Mouse (Mus musculus): ENCODE results near the gene Gnb1l. TPM values are rescaled to one million over a fixed set of nuclear protein-coding genes. Genes with fewer than 3 reads are reported as not detected.

Gnb1l gene
- total and polyA plus RNA-seq, 2 experiments from 2014 or later = 2.2 to 8.5 TPM

DNA sequence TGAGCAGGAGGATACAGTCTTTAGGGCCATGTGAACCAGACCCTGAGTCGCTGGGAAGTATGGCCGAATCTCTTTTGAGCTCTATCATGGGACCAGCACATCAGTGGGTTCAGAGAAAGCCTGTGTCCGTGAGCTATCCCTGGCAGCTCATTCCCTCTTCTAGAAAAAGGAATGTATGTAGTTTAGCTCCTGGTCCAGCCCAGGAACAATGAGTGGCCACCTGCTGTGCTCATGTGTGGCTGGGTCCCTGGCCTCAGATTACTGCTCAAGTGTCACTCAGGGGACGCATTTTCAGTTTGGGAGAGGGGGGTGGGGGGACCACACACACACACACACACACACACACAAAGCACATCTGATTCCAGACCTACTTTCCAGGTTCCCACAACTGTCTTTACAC, 26.1 kb upstream of the Gnb1l start:
- Histone ChIP-seq H3K4me1 (ENCODE audit: control insufficient read depth, insufficient read depth) (no peaks in the 10 kb centered on the region), H3K9me3 (replicated peaks; ENCODE audit: control insufficient read depth, low read length) (no peaks in the 10 kb centered on the region), H3K27ac (ENCODE audit: low read depth) (no peak overlapping the region), H3K36me3 (replicated peaks; ENCODE audit: control insufficient read depth, insufficient read depth, low read length) (peaks cover 24% of the 10 kb centered on the region), H3K27me3 (ENCODE audit: control insufficient read depth, insufficient read depth, low read length) (no peaks in the 10 kb centered on the region), H3K4me2 (ENCODE audit: low read depth, low read length) (no peak overlapping the region), H3K9ac (replicated peaks; ENCODE audit: low read depth, low read length) (no peak overlapping the region), H3K4me3 (ENCODE audit: low read depth, low read length) (no peak overlapping the region)
- 87% methylated on average over 4 of the region's 4 CpGs for WGBS
- TF ChIP-seq EP300 (IDR thresholded peaks at IDR 0.05; ENCODE audit: low read depth) = no peak
- TF ChIP-seq CTCF (IDR thresholded peaks at IDR 0.05; ENCODE audit: low read depth) = no peak
- no peak for ATAC-seq (ENCODE audit: insufficient read depth, low read depth)
- DNase-seq (ENCODE audit: low spot score) = no peak

DNA sequence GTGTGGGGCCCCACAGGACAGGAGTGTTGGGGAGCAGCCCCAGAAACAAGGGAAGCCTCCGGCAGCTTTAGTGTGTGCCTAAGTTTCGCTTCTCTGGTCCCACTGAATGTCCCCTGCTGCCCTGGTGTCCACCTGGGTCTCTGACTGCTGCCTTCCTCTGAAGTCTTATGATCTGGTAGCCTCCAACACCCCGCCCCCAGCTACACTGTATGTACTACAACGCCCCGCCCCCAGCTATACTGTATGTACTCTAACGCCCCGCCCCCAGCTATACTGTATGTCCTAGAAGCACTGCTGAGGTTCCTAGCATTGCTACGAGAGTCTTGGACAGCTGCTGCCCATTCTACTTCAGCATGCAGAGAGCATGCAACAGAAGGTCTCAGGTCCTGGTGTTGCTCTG, 25.5 kb upstream of the Gnb1l start:
- Histone ChIP-seq H3K4me1 (ENCODE audit: control insufficient read depth, insufficient read depth) (no peaks in the 10 kb centered on the region), H3K36me3 (replicated peaks; ENCODE audit: control insufficient read depth, insufficient read depth, low read length) (peaks cover 29% of the 10 kb centered on the region), H3K4me2 (ENCODE audit: low read depth, low read length) (no peak overlapping the region), H3K27me3 (ENCODE audit: control insufficient read depth, insufficient read depth, low read length) (no peaks in the 10 kb centered on the region), H3K27ac (ENCODE audit: low read depth) (no peak overlapping the region), H3K9me3 (replicated peaks; ENCODE audit: control insufficient read depth, low read length) (no peaks in the 10 kb centered on the region), H3K9ac (replicated peaks; ENCODE audit: low read depth, low read length) (no peak overlapping the region), H3K4me3 (ENCODE audit: low read depth, low read length) (no peak overlapping the region)
- TF ChIP-seq CTCF (IDR thresholded peaks at IDR 0.05; ENCODE audit: low read depth) (no peak), EP300 (IDR thresholded peaks at IDR 0.05; ENCODE audit: low read depth) (no peak)
- no peak for DNase-seq (ENCODE audit: low spot score)
- no peak for ATAC-seq (ENCODE audit: insufficient read depth, low read depth)
- whole genome bisulfite sequencing = 90% methylated on average over 8 of the region's 8 CpGs

DNA sequence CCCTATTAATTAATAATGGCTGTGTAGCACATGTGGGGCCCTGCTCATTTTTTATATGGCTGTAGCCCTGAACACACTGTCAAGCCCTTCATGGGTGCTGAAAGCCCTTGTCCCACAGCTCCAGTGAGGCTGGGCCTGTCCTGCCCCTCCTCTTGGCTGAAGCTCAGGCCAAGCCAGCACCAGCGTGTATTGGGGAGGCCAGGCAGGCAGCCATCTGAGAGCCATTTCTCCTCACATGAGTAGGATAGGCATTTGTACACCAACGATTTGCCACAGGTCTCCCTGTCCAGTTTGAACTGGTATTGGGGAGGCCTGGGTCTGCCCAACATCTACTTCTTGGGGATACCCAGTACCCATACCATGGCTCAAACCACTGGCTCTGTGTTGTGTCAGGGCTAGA, 24.5 kb upstream of the Gnb1l start:
- H3K36me3 ChIP-seq (replicated peaks; ENCODE audit: control insufficient read depth, insufficient read depth, low read length) = peaks cover 24% of the 10 kb centered on the region
- no peaks in the 10 kb centered on the region for H3K27me3 ChIP-seq (ENCODE audit: control insufficient read depth, insufficient read depth, low read length)
- H3K4me2 ChIP-seq (ENCODE audit: low read depth, low read length) = no peak overlapping the region
- no peaks in the 10 kb centered on the region for H3K4me1 ChIP-seq (ENCODE audit: control insufficient read depth, insufficient read depth)
- no peak overlapping the region for H3K27ac ChIP-seq (ENCODE audit: low read depth)
- no peak overlapping the region for H3K4me3 ChIP-seq (ENCODE audit: low read depth, low read length)
- H3K9me3 ChIP-seq (replicated peaks; ENCODE audit: control insufficient read depth, low read length) = no peaks in the 10 kb centered on the region
- no peak for DNase-seq (ENCODE audit: low spot score)
- ATAC-seq (ENCODE audit: insufficient read depth, low read depth) = no peak
- TF ChIP-seq EP300 (IDR thresholded peaks at IDR 0.05; ENCODE audit: low read depth) = no peak
- TF ChIP-seq CTCF (IDR thresholded peaks at IDR 0.05; ENCODE audit: low read depth) = no peak
- 68% methylated on average over 2 of the region's 2 CpGs for WGBS
- no peak overlapping the region for H3K9ac ChIP-seq (replicated peaks; ENCODE audit: low read depth, low read length)

DNA sequence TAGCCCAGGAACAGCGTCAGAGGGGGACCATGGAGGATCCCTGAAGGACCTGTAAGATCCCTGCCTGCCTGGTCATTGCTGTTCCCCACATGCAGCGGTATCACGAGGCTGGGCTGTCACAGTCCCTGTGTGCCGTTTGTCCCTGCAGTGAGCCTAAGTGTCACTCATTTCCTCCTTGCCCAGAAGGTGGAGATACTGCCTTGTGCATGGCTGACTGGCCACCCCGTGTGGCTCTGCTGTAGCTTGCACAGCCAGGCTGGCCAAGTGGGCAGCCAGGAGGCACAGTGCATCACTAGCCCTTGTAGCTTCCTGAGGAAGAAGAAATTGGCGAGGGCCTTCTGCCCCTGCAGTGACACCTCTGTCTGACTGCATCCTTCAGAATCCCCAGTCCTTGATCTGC, 20.5 kb upstream of the Gnb1l start:
- Histone ChIP-seq H3K27ac (ENCODE audit: low read depth) (no peak overlapping the region), H3K9ac (replicated peaks; ENCODE audit: low read depth, low read length) (no peak overlapping the region), H3K9me3 (replicated peaks; ENCODE audit: control insufficient read depth, low read length) (no peaks in the 10 kb centered on the region), H3K4me3 (ENCODE audit: low read depth, low read length) (no peak overlapping the region), H3K4me2 (ENCODE audit: low read depth, low read length) (no peak overlapping the region), H3K27me3 (ENCODE audit: control insufficient read depth, insufficient read depth, low read length) (no peaks in the 10 kb centered on the region), H3K36me3 (replicated peaks; ENCODE audit: control insufficient read depth, insufficient read depth, low read length) (peaks cover 18% of the 10 kb centered on the region; the same call in 1 of the 2 replicates), H3K4me1 (ENCODE audit: control insufficient read depth, insufficient read depth) (no peaks in the 10 kb centered on the region)
- TF ChIP-seq EP300 (IDR thresholded peaks at IDR 0.05; ENCODE audit: low read depth) (no peak), CTCF (IDR thresholded peaks at IDR 0.05; ENCODE audit: low read depth) (peak; percentile 33)
- ATAC-seq (ENCODE audit: insufficient read depth, low read depth) (no peak), DNase-seq (ENCODE audit: low spot score) (no peak)
- 57% methylated on average over 6 of the region's 6 CpGs for WGBS

DNA sequence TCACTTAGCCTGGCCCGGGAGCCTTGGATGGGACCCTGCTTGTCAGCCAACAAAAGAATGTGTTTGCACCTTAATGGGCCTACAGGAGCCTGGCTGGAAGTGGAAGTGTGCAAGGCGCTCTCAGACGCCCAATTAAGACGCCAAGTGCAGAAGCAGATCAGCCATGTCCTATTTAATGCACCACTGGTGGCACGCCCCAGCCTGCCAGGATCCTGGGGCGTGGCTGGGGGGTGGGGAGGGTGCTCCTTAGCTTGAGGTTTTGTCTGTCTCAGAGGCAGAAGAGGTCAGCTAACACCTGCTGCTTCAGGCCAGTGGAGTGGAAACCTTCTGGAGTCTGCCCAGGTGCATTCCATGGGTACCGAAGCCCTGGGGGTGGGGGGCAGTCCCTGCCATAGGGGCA, 18.8 kb upstream of the Gnb1l start:
- DNase-seq (ENCODE audit: low spot score) (no peak), ATAC-seq (ENCODE audit: insufficient read depth, low read depth) (no peak)
- no peaks in the 10 kb centered on the region for H3K9me3 ChIP-seq (replicated peaks; ENCODE audit: control insufficient read depth, low read length)
- H3K4me1 ChIP-seq (ENCODE audit: control insufficient read depth, insufficient read depth) = no peaks in the 10 kb centered on the region
- no peak for TF ChIP-seq CTCF (IDR thresholded peaks at IDR 0.05; ENCODE audit: low read depth)
- TF ChIP-seq EP300 (IDR thresholded peaks at IDR 0.05; ENCODE audit: low read depth) = no peak
- H3K27ac ChIP-seq (ENCODE audit: low read depth) = no peak overlapping the region
- H3K27me3 ChIP-seq (ENCODE audit: control insufficient read depth, insufficient read depth, low read length) = no peaks in the 10 kb centered on the region
- 70% methylated on average over 7 of the region's 7 CpGs for WGBS
- peaks cover 18% of the 10 kb centered on the region; the same call in 1 of the 2 replicates for H3K36me3 ChIP-seq (replicated peaks; ENCODE audit: control insufficient read depth, insufficient read depth, low read length)
- H3K4me2 ChIP-seq (ENCODE audit: low read depth, low read length) = no peak overlapping the region
- no peak overlapping the region for H3K4me3 ChIP-seq (ENCODE audit: low read depth, low read length)
- H3K9ac ChIP-seq (replicated peaks; ENCODE audit: low read depth, low read length) = no peak overlapping the region

DNA sequence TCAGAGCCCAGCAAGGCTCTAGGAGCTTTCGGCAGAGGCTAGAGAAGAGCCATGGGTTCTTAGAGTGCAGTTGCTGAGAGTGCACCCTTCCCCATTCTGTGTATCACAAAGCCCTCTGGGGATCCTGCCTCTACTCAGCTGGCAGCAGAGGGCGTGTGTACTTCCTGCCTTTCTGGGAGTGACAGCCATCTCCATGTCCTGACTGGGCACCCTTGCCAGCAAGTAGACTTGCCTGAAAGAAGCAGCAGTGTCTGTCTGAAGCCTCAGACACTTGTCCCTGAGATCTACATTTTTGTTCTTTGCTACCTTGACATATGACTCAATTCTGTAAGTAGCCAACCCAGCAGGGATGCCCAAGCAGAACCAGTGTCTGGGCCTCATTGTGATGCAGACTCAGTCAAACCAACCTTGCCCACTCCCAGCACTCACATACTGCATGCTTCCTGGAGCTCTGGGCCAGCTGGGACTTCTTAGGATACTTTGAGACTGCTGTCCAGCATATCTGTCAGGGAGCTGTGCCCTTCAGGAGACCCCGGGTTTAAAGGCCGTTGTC, 17.5 kb upstream of the Gnb1l start:
- ATAC-seq (ENCODE audit: insufficient read depth, low read depth) = no peak

More for the DNA sequence above, 17.5 kb upstream of the Gnb1l start:
- no peaks in the 10 kb centered on the region for H3K27me3 ChIP-seq (ENCODE audit: control insufficient read depth, insufficient read depth, low read length)
- TF ChIP-seq CTCF (IDR thresholded peaks at IDR 0.05; ENCODE audit: low read depth) = 0 out of 2 replicates have a peak, but pooled peaks have one; percentile 10
- TF ChIP-seq EP300 (IDR thresholded peaks at IDR 0.05; ENCODE audit: low read depth) = no peak
- no peak overlapping the region for H3K27ac ChIP-seq (ENCODE audit: low read depth)
- no peaks in the 10 kb centered on the region for H3K4me1 ChIP-seq (ENCODE audit: control insufficient read depth, insufficient read depth)
- H3K36me3 ChIP-seq (replicated peaks; ENCODE audit: control insufficient read depth, insufficient read depth, low read length) = peaks cover 14% of the 10 kb centered on the region; the same call in 1 of the 2 replicates
- no peak for DNase-seq (ENCODE audit: low spot score)
- 59% methylated on average over 4 of the region's 4 CpGs for WGBS
- no peak overlapping the region for H3K4me2 ChIP-seq (ENCODE audit: low read depth, low read length)
- no peak overlapping the region for H3K9ac ChIP-seq (replicated peaks; ENCODE audit: low read depth, low read length)
- no peaks in the 10 kb centered on the region for H3K9me3 ChIP-seq (replicated peaks; ENCODE audit: control insufficient read depth, low read length)
- no peak overlapping the region for H3K4me3 ChIP-seq (ENCODE audit: low read depth, low read length)

Data from heart, postnatal 0 days (tissue).